Mouse (Mus musculus) limb, embryonic 11.5 days (tissue): ENCODE data around the gene Med7. TPM values are rescaled to one million over a fixed set of nuclear protein-coding genes. Genes with fewer than 3 reads are reported as not detected.
A peak's percentile ranks its signal among the peaks of the same experiment; 100 is the strongest.

ENCODE experiments used
- ATAC-seq: fragments of 200-750 bp; cut with Nextera tagmentation; 2 replicates; pipeline ENCODE4 v1.8.0; 2017; ENCODE audit warnings: low read depth; ENCODE audit not compliant: insufficient number of reproducible peaks, low FRiP score, low TSS enrichment
- DNase-seq: peaks from one replicate; pipeline ENCODE4 v3.0.0-alpha.2; 2015; ENCODE audit warnings: low spot score
- H3K27ac ChIP-seq: fragments of 300-500 bp; sonication (generic); replicated peaks from 2 replicates; pipeline ENCODE4 v1.5.1; 2014; ENCODE audit warnings: low read depth, mild to moderate bottlenecking, low read length
- H3K27me3 ChIP-seq: fragments of 300-500 bp; sonication (generic); 2 replicates; pipeline ENCODE4 v1.6.1; 2014; ENCODE audit warnings: mild to moderate bottlenecking, low read length, mixed read lengths; ENCODE audit not compliant: control insufficient read depth, insufficient read depth
- H3K36me3 ChIP-seq: fragments of 300-500 bp; sonication (generic); 2 replicates; pipeline ENCODE4 v1.6.1; 2014; ENCODE audit warnings: mild to moderate bottlenecking, low read length, moderate library complexity, mixed read lengths; ENCODE audit not compliant: control insufficient read depth, insufficient read depth
- H3K4me1 ChIP-seq: fragments of 300-500 bp; sonication (generic); 2 replicates; pipeline ENCODE4 v1.6.1; 2014; ENCODE audit warnings: low read length, mixed read lengths; ENCODE audit not compliant: control insufficient read depth, insufficient read depth
- H3K4me2 ChIP-seq: fragments of 300-500 bp; sonication (generic); 2 replicates; pipeline ENCODE4 v1.6.1; 2014; ENCODE audit warnings: low read depth, mild to moderate bottlenecking, moderate library complexity; ENCODE audit not compliant: severe bottlenecking
- H3K4me3 ChIP-seq: fragments of 300-500 bp; sonication (generic); 2 replicates; pipeline ENCODE4 v1.5.1; 2014; ENCODE audit warnings: low read depth, low read length
- H3K9ac ChIP-seq: fragments of 300-500 bp; sonication (generic); 2 replicates; pipeline ENCODE4 v1.6.1; 2014; ENCODE audit warnings: mild to moderate bottlenecking, low read length
- H3K9me3 ChIP-seq: fragments of 300-500 bp; sonication (generic); 2 replicates; pipeline ENCODE4 v1.6.1; 2016; ENCODE audit warnings: low read length; ENCODE audit not compliant: control insufficient read depth
- WGBS: fragments of 180-500 bp; shearing (Covaris S2); extraction: QIAGEN DNeasy Blood & Tissue Kit; methylation state at CpG from one replicate; pipeline ENCODE4 v1.1.7; 2014; 5-methylcytosine and 5-hydroxymethylcytosine counted together
- polyA plus RNA-seq: library from polyadenylated mRNA; unstranded; fragments of >200 nt; fragmentation: Nextera tagmentation; extraction: Ambion mirVana; gene quantifications from 2 replicates; pipeline ENCODE4 v1.2.1, GENCODE M21; 2014

Med7 gene
- polyA plus RNA-seq = 96.5 and 109 TPM in 2 replicates

- WGBS = under 1% methylated on average over 58 of the region's 59 CpGs
- H3K4me2 ChIP-seq = peak within 1 kb of the TSS; percentile 73
- H3K27ac ChIP-seq = peak within 1 kb of the TSS; percentile 83
- H3K9me3 ChIP-seq = no peaks in the 10 kb centered on the region
- peak within 1 kb of the TSS; percentile 94 for H3K4me3 ChIP-seq
- ATAC-seq (peak; percentile 95), DNase-seq (peak; percentile 94)
- no peaks in the 10 kb centered on the region for H3K27me3 ChIP-seq
- H3K4me1 ChIP-seq = no peaks in the 10 kb centered on the region
- peak within 1 kb of the TSS; percentile 93 for H3K9ac ChIP-seq
- H3K36me3 ChIP-seq = peaks cover 3% of the 10 kb centered on the region
These were observed at the start of gene Med7 for GRCm38 (mm10) chr11:46436760-46437458. TSS of gene Med7 (plus strand) at chr11:46436925.

GRCm38 (mm10) chr11:46387061-46387460 is 49.7 kb upstream of the Med7 start:
- no peak overlapping the region for H3K27ac ChIP-seq
- DNase-seq (no peak), ATAC-seq (no peak)
- H3K27me3 ChIP-seq = no peaks in the 10 kb centered on the region
- no peaks in the 10 kb centered on the region for H3K4me1 ChIP-seq
- 92% methylated on average over 8 of the region's 8 CpGs for WGBS
- no peak overlapping the region for H3K4me2 ChIP-seq
- no peaks in the 10 kb centered on the region for H3K36me3 ChIP-seq
- no peaks in the 10 kb centered on the region for H3K9me3 ChIP-seq
- no peak overlapping the region for H3K4me3 ChIP-seq
- no peak overlapping the region for H3K9ac ChIP-seq

- Histone ChIP-seq H3K4me3 (no peak overlapping the region), H3K36me3 (no peaks in the 10 kb centered on the region), H3K9me3 (no peaks in the 10 kb centered on the region), H3K27me3 (no peaks in the 10 kb centered on the region), H3K9ac (no peak overlapping the region), H3K27ac (no peak overlapping the region), H3K4me2 (no peak overlapping the region), H3K4me1 (no peaks in the 10 kb centered on the region)
- DNase-seq (no peak), ATAC-seq (no peak)
- WGBS = 67% methylated on average over 6 of the region's 6 CpGs
These were observed 48.3 kb upstream of the Med7 start for GRCm38 (mm10) chr11:46388438-46388837.

GRCm38 (mm10) chr11:46389336-46390117 is 47.2 kb upstream of the Med7 start, which contains the start of gene Itk:
TSS of gene Itk (minus strand) at chr11:46389515.
- ATAC-seq (no peak), DNase-seq (no peak)
- Histone ChIP-seq H3K27ac (no peak within 1 kb of the TSS), H3K27me3 (no peaks in the 10 kb centered on the region), H3K4me1 (no peaks in the 10 kb centered on the region), H3K9ac (no peak within 1 kb of the TSS), H3K4me2 (no peak within 1 kb of the TSS), H3K9me3 (no peaks in the 10 kb centered on the region), H3K4me3 (no peak within 1 kb of the TSS), H3K36me3 (no peaks in the 10 kb centered on the region)
- WGBS = 79% methylated on average over 13 of the region's 13 CpGs

GRCm38 (mm10) chr11:46390621-46391020 is 46.1 kb upstream of the Med7 start:
- H3K27ac ChIP-seq = no peak overlapping the region
- ATAC-seq (no peak), DNase-seq (no peak)
- H3K27me3 ChIP-seq = no peaks in the 10 kb centered on the region
- WGBS = 52% methylated on average over 3 of the region's 3 CpGs
- H3K9me3 ChIP-seq = no peaks in the 10 kb centered on the region
- no peaks in the 10 kb centered on the region for H3K4me1 ChIP-seq
- no peak overlapping the region for H3K4me3 ChIP-seq
- no peaks in the 10 kb centered on the region for H3K36me3 ChIP-seq
- no peak overlapping the region for H3K9ac ChIP-seq
- no peak overlapping the region for H3K4me2 ChIP-seq

- Histone ChIP-seq H3K36me3 (no peaks in the 10 kb centered on the region), H3K4me3 (no peak overlapping the region), H3K4me1 (no peaks in the 10 kb centered on the region), H3K9ac (no peak overlapping the region), H3K9me3 (no peaks in the 10 kb centered on the region), H3K27me3 (no peaks in the 10 kb centered on the region), H3K27ac (no peak overlapping the region), H3K4me2 (no peak overlapping the region)
- ATAC-seq (no peak), DNase-seq (no peak)
- WGBS = 87% methylated on average over 7 of the region's 7 CpGs
These were observed 43.8 kb upstream of the Med7 start for GRCm38 (mm10) chr11:46392890-46393289.

GRCm38 (mm10) chr11:46393413-46393812 is 43.3 kb upstream of the Med7 start:
- WGBS = 87% methylated on average over 4 of the region's 4 CpGs
- Histone ChIP-seq H3K4me1 (no peaks in the 10 kb centered on the region), H3K27me3 (no peaks in the 10 kb centered on the region), H3K36me3 (no peaks in the 10 kb centered on the region), H3K27ac (no peak overlapping the region), H3K9ac (no peak overlapping the region), H3K4me3 (no peak overlapping the region), H3K9me3 (no peaks in the 10 kb centered on the region), H3K4me2 (no peak overlapping the region)
- DNase-seq (no peak), ATAC-seq (no peak)

- Histone ChIP-seq H3K4me2 (no peak overlapping the region), H3K36me3 (no peaks in the 10 kb centered on the region), H3K9ac (no peak overlapping the region), H3K9me3 (no peaks in the 10 kb centered on the region), H3K4me1 (no peaks in the 10 kb centered on the region), H3K27me3 (no peaks in the 10 kb centered on the region), H3K4me3 (no peak overlapping the region), H3K27ac (no peak overlapping the region)
- no peak for ATAC-seq
- no peak for DNase-seq
- 90% methylated on average over 2 of the region's 2 CpGs for WGBS
These were observed 41.6 kb upstream of the Med7 start for GRCm38 (mm10) chr11:46395088-46395487.
